Comparison of ENCODE assay signal across 20 mouse cellular contexts in genomic region chr5:111560432-111560831, GRCm38 (mm10).
DNase-seq lines count a peak whose midpoint lies in the region; ATAC-seq lines count a peak whose summit lies in the region.
"Had no signal": no experiment of that assay in that cellular context is flagged by ENCODE, and none has a peak within 500 bp of the region (broad histone marks: within the 10 kb centered on the region; RNA-seq: fewer than 3 reads in every experiment).

No protein-coding gene starts in this region.

- H3K36me3 ChIP-seq in heart, embryonic 11.5 days (ENCODE audit: control insufficient read depth, insufficient read depth, low read length): no peaks in the 10 kb centered on the region
- H3K36me3 ChIP-seq: hindbrain, embryonic 13.5 days; midbrain, embryonic 13.5 days; neural tube, embryonic 15.5 days had no signal

- H3K4me3 ChIP-seq in heart, embryonic 11.5 days (ENCODE audit: low read depth, low read length): no peak overlapping the region
- H3K4me3 ChIP-seq: forebrain, embryonic 13.5 days; hindbrain, embryonic 13.5 days; midbrain, embryonic 13.5 days; myocyte; neural tube, embryonic 15.5 days had no signal

- peak; percentile 20 for DNase-seq in cerebellum, adult 11-12 months
- no peak for DNase-seq in cerebellum, adult 8-10 months
- peak; percentile 96 for DNase-seq in heart, adult 11 months
- peak; percentile 29 for DNase-seq in ovary, adult 18-20 months (ENCODE audit: low spot score)
- no peak for DNase-seq in ovary, postnatal 14 days (ENCODE audit: low spot score)
- DNase-seq in testis, postnatal 14 days (ENCODE audit: low spot score): peak; percentile 58
- DNase-seq in lung, postnatal 4 days: no peak
- DNase-seq: cerebellum, adult 11 months; lung, embryonic 14.5 days; right cerebral cortex, adult 18-20 months; spleen, adult 18-20 months had no signal

- no peak overlapping the region for H3K4me2 ChIP-seq in heart, embryonic 11.5 days
- H3K4me2 ChIP-seq: forebrain, embryonic 13.5 days; hindbrain, embryonic 13.5 days; liver, embryonic 11.5 days; lung, embryonic 14.5 days; midbrain, embryonic 13.5 days; neural tube, embryonic 15.5 days had no signal

- H3K27ac ChIP-seq in heart, embryonic 11.5 days (ENCODE audit: low read depth, low read length): no peak overlapping the region
- H3K27ac ChIP-seq: forebrain, embryonic 13.5 days; hindbrain, embryonic 13.5 days; kidney, postnatal 0 days; midbrain, embryonic 13.5 days; neural tube, embryonic 15.5 days had no signal

- H3K4me1 ChIP-seq in heart, embryonic 11.5 days (ENCODE audit: control insufficient read depth, insufficient read depth, low read length): peaks cover 3% of the 10 kb centered on the region

- H3K27me3 ChIP-seq in heart, embryonic 11.5 days (ENCODE audit: control insufficient read depth, insufficient read depth, low read length): 0 out of 2 replicates have a peak, but pooled peaks cover 3% of the 10 kb centered on the region
- H3K27me3 ChIP-seq: forebrain, embryonic 13.5 days had no signal

- ATAC-seq in heart, embryonic 11.5 days (replicated peaks; ENCODE audit: insufficient number of reproducible peaks, low FRiP score, low TSS enrichment): no peak
- ATAC-seq: forebrain, embryonic 13.5 days; intestine, postnatal 0 days; midbrain, embryonic 13.5 days had no signal

- no peak overlapping the region for H3K9ac ChIP-seq in heart, embryonic 11.5 days (ENCODE audit: low read depth, low read length)
- H3K9ac ChIP-seq: hindbrain, embryonic 13.5 days; lung, embryonic 14.5 days; midbrain, embryonic 13.5 days; neural tube, embryonic 15.5 days had no signal

- H3K9me3 ChIP-seq in heart, embryonic 11.5 days (replicated peaks; ENCODE audit: control insufficient read depth, low read length): no peaks in the 10 kb centered on the region
- H3K9me3 ChIP-seq: forebrain, embryonic 13.5 days; hindbrain, embryonic 13.5 days; midbrain, embryonic 13.5 days; neural tube, embryonic 15.5 days had no signal

- WGBS in heart, embryonic 11.5 days (ENCODE audit: insufficient replicate concordance): 61% methylated on average over 8 of the region's 9 CpGs

Comparison
In these comparisons a context has a peak if more than half of its experiments do, and no peak if none do; other contexts are left out.
1. DNase-seq: peak in cerebellum, adult 11-12 months (single experiment), heart, adult 11 months (single experiment), ovary, adult 18-20 months (single experiment) and testis, postnatal 14 days (single experiment); none in cerebellum, adult 8-10 months (single experiment), ovary, postnatal 14 days (single experiment) and lung, postnatal 4 days (0 of 2).